Mouse (Mus musculus): Measurements from ENCODE around the gene Tnmd. TPM values are rescaled to one million over a fixed set of nuclear protein-coding genes. Genes with fewer than 3 reads are reported as not detected.

Gene Tnmd
- total RNA-seq (2014; rRNA removed) (0.69 TPM in 1 of 2 replicates, not detected in the other), polyA plus RNA-seq (2015; fragmentation: Nextera tagmentation; extraction: Ambion mirVana) (0.15 and 0.20 TPM in 2 replicates)

GRCm38 (mm10) chrX:133850680-133851079, at the start of gene Tnmd:
Gene Tnmd, plus strand, starts transcription at chrX:133850980.
- Histone ChIP-seq H3K9me3 (ENCODE audit: low read length) (no peaks in the 10 kb centered on the region), H3K36me3 (ENCODE audit: insufficient read depth) (no peaks in the 10 kb centered on the region), H3K27me3 (ENCODE audit: insufficient read depth, low read length) (no peaks in the 10 kb centered on the region), H3K4me1 (ENCODE audit: insufficient read depth) (no peaks in the 10 kb centered on the region), H3K4me2 (ENCODE audit: low read depth) (no peak within 1 kb of the TSS), H3K9ac (no peak within 1 kb of the TSS), H3K27ac (ENCODE audit: low read depth, low read length) (no peak within 1 kb of the TSS), H3K4me3 (ENCODE audit: low read depth, low read length) (no peak within 1 kb of the TSS)
- no peak for ATAC-seq
- WGBS = 86% methylated on average over 5 of the region's 5 CpGs
- TF ChIP-seq CTCF (IDR thresholded peaks at IDR 0.05; ENCODE audit: low read depth) = no peak
- DNase-seq = no peak

DNA sequence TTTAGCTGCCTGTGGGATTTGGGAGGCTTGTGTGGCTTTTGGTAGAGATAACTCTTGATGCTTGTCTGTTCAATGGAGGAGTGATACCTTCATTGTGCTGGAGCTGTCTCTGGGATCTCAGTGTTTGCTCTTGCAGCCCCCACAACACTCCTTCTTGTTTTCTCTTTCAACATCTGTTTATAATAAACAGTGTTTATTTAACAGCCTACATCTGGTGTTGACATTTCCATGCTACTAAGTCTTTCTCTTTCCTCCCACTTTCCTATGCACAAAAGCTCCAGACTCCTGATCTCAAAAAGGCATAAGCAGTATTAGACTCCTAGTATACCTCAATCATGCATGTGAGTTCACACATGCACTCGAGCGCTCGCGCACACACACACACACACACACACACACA, 2.9 kb downstream of the Tnmd start:
- no peak overlapping the region for H3K9ac ChIP-seq
- no peaks in the 10 kb centered on the region for H3K9me3 ChIP-seq (ENCODE audit: low read length)
- no peak overlapping the region for H3K27ac ChIP-seq (ENCODE audit: low read depth, low read length)
- no peak overlapping the region for H3K4me2 ChIP-seq (ENCODE audit: low read depth)
- 92% methylated on average over 4 of the region's 4 CpGs for WGBS
- no peaks in the 10 kb centered on the region for H3K27me3 ChIP-seq (ENCODE audit: insufficient read depth, low read length)
- H3K4me3 ChIP-seq (ENCODE audit: low read depth, low read length) = no peak overlapping the region
- H3K4me1 ChIP-seq (ENCODE audit: insufficient read depth) = no peaks in the 10 kb centered on the region
- ATAC-seq = no peak
- no peak for DNase-seq
- no peaks in the 10 kb centered on the region for H3K36me3 ChIP-seq (ENCODE audit: insufficient read depth)
- no peak for TF ChIP-seq CTCF (IDR thresholded peaks at IDR 0.05; ENCODE audit: low read depth)

DNA sequence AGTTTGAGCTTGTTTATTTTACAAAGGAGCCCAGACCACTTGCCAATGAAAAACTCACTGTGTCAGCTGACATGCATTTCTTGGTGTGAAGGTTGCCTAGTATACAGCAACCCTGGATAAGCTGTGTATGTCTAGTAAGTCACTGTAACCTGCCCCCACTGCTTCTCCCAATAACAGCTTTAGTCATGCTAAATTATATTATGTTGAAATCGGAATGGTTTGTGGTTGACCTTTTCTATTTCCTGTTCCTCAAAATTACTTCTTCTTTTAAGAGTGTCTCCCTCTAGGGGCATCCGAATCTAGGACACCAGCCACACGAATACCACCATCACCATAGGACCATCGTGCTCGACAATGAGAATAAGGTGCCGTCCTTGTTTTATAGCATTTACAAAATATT, 19.0 kb downstream of the Tnmd start:
- Histone ChIP-seq H3K27ac (ENCODE audit: low read depth, low read length) (no peak overlapping the region), H3K36me3 (ENCODE audit: insufficient read depth) (no peaks in the 10 kb centered on the region), H3K4me2 (ENCODE audit: low read depth) (no peak overlapping the region), H3K9me3 (ENCODE audit: low read length) (no peaks in the 10 kb centered on the region), H3K9ac (no peak overlapping the region), H3K4me3 (ENCODE audit: low read depth, low read length) (no peak overlapping the region), H3K4me1 (ENCODE audit: insufficient read depth) (no peaks in the 10 kb centered on the region), H3K27me3 (ENCODE audit: insufficient read depth, low read length) (no peaks in the 10 kb centered on the region)
- 90% methylated on average over 6 of the region's 6 CpGs for WGBS
- TF ChIP-seq CTCF (IDR thresholded peaks at IDR 0.05; ENCODE audit: low read depth) = no peak
- DNase-seq (no peak), ATAC-seq (no peak)

DNA sequence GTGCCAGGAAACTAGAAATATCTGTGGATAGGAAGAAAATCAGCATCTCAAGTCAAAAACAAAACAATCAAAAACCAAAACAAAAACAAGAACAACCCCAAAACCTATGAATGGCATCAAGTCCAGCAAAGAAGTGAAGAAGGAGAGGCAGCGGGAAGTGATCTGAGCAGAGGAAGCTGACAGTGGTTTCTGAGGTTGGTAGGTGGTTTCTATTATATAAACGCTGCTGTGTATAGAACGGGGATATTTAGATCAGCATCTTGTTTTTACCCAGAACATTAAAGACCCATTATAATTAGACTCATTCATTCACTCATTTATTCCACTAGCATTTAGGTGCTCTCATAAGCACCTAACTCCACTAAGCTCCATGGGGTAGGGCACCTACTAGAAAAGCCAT, 36.5 kb downstream of the Tnmd start:
- Histone ChIP-seq H3K27me3 (ENCODE audit: insufficient read depth, low read length) (no peaks in the 10 kb centered on the region), H3K9ac (no peak overlapping the region), H3K27ac (ENCODE audit: low read depth, low read length) (no peak overlapping the region), H3K4me1 (ENCODE audit: insufficient read depth) (no peaks in the 10 kb centered on the region), H3K4me3 (ENCODE audit: low read depth, low read length) (no peak overlapping the region), H3K36me3 (ENCODE audit: insufficient read depth) (no peaks in the 10 kb centered on the region), H3K9me3 (ENCODE audit: low read length) (no peaks in the 10 kb centered on the region), H3K4me2 (ENCODE audit: low read depth) (no peak overlapping the region)
- DNase-seq (no peak), ATAC-seq (no peak)
- WGBS = 90% methylated on average over 3 of the region's 3 CpGs
- TF ChIP-seq CTCF (IDR thresholded peaks at IDR 0.05; ENCODE audit: low read depth) = no peak

GRCm38 (mm10) chrX:133888111-133888510, 37.3 kb downstream of the Tnmd start:
- Histone ChIP-seq H3K4me3 (ENCODE audit: low read depth, low read length) (no peak overlapping the region), H3K27me3 (ENCODE audit: insufficient read depth, low read length) (no peaks in the 10 kb centered on the region), H3K4me1 (ENCODE audit: insufficient read depth) (no peaks in the 10 kb centered on the region), H3K9ac (no peak overlapping the region), H3K9me3 (ENCODE audit: low read length) (no peaks in the 10 kb centered on the region), H3K27ac (ENCODE audit: low read depth, low read length) (no peak overlapping the region), H3K36me3 (ENCODE audit: insufficient read depth) (no peaks in the 10 kb centered on the region), H3K4me2 (ENCODE audit: low read depth) (no peak overlapping the region)
- no peak for DNase-seq
- no peak for ATAC-seq
- 88% methylated on average over 5 of the region's 5 CpGs for WGBS
- TF ChIP-seq CTCF (IDR thresholded peaks at IDR 0.05; ENCODE audit: low read depth) = no peak

DNA sequence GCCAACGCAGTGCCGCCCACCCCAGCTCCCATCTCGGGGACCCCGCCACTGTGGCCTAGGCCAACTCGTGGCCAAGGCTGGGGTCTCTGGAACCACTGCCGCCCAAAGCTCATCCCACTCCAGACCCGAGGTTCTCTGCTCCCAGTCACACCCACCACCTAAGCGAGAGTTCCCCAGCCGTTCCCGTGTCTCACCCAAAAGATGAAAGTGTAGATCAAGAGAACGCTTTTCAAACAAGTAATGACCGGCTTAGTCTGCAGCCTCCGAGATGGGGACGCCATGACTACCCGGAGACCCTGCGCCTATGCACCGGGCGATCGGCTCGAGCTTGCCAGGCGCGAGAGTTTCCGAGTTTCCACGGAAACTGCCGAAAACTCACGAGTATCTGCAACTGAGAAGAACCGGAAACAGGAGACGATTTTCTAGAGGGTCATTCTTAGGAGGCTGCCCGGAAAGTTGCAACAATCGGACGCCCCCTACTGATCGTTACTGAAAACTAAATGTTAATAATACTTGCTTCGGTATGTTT, 47.3 kb downstream of the Tnmd start, which contains the start of gene Tspan6:
TSS of gene Tspan6 (minus strand) at position 416 of the 529 bp plus-strand sequence.
- Histone ChIP-seq H3K36me3 (ENCODE audit: insufficient read depth) (0 out of 2 replicates have a peak, but pooled peaks cover 4% of the 10 kb centered on the region), H3K4me1 (ENCODE audit: insufficient read depth) (no peaks in the 10 kb centered on the region), H3K4me2 (ENCODE audit: low read depth) (peak within 1 kb of the TSS; percentile 48), H3K27me3 (ENCODE audit: insufficient read depth, low read length) (no peaks in the 10 kb centered on the region), H3K4me3 (ENCODE audit: low read depth, low read length) (peak within 1 kb of the TSS; percentile 55), H3K27ac (ENCODE audit: low read depth, low read length) (peak within 1 kb of the TSS; percentile 78), H3K9me3 (ENCODE audit: low read length) (no peaks in the 10 kb centered on the region), H3K9ac (peak within 1 kb of the TSS; percentile 71)
- ATAC-seq (peak; percentile 97), DNase-seq (peak; percentile 93)
- TF ChIP-seq CTCF (IDR thresholded peaks at IDR 0.05; ENCODE audit: low read depth) = peak; percentile 50
- 35% methylated on average over 33 of the region's 33 CpGs for WGBS

GRCm38 (mm10) chrX:133908261-133908660, 57.5 kb downstream of the Tnmd start, which contains the start of gene Srpx2:
Gene Srpx2, plus strand, starts transcription at chrX:133908426.
- Histone ChIP-seq H3K9ac (no peak within 1 kb of the TSS), H3K4me2 (ENCODE audit: low read depth) (no peak within 1 kb of the TSS), H3K4me1 (ENCODE audit: insufficient read depth) (no peaks in the 10 kb centered on the region), H3K4me3 (ENCODE audit: low read depth, low read length) (no peak within 1 kb of the TSS), H3K36me3 (ENCODE audit: insufficient read depth) (no peaks in the 10 kb centered on the region), H3K27me3 (ENCODE audit: insufficient read depth, low read length) (no peaks in the 10 kb centered on the region), H3K27ac (ENCODE audit: low read depth, low read length) (no peak within 1 kb of the TSS), H3K9me3 (ENCODE audit: low read length) (no peaks in the 10 kb centered on the region)
- ATAC-seq (no peak), DNase-seq (no peak)
- TF ChIP-seq CTCF (IDR thresholded peaks at IDR 0.05; ENCODE audit: low read depth) = no peak
- 51% methylated on average over 3 of the region's 3 CpGs for WGBS

Data from forebrain, postnatal 0 days (tissue).